Mouse (Mus musculus) T-helper 1 cell (primary cell): Measurements from ENCODE around the gene Gpr62.
"Not testable (repeated sequence)": the region's sequence is repeated elsewhere in the genome, so short reads cannot be mapped to it uniquely, and the experiment has no call there.

Experiments
- in situ Hi-C: fragments of 300-600 bp; cut with MboI, MseI; formaldehyde crosslinking; loops from one replicate; pipeline ENCODE4 v1.15.1; 2025; ENCODE audit warnings: high pct_unique_total_duplicates

Gpr62 gene

GRCm38 (mm10) chr9:106465571-106466200, at the start of gene Gpr62:
TSS of gene Gpr62 (minus strand) at chr9:106465938.
- in situ Hi-C loops = no loop called here

- in situ Hi-C loops = no loop called here
Observed at GRCm38 (mm10) chr9:106514273-106514672, 48.5 kb upstream of the Gpr62 start, which contains the start of gene Iqcf5. TSS of gene Iqcf5 (plus strand) at chr9:106514573.

GRCm38 (mm10) chr9:106513566-106513965, 47.8 kb upstream of the Gpr62 start:
- in situ Hi-C loops = no loop called here

GRCm38 (mm10) chr9:106512729-106513450, 47.2 kb upstream of the Gpr62 start:
- in situ Hi-C loops = no loop called here

GRCm38 (mm10) chr9:106509356-106509755, 43.6 kb upstream of the Gpr62 start:
- in situ Hi-C loops = no loop called here

GRCm38 (mm10) chr9:106504246-106504645, 38.5 kb upstream of the Gpr62 start:
- in situ Hi-C loops = no loop called here

GRCm38 (mm10) chr9:106501846-106502245, 36.1 kb upstream of the Gpr62 start:
- in situ Hi-C loops = no loop called here

- in situ Hi-C loops = no loop called here
Observed at GRCm38 (mm10) chr9:106499667-106500066, 33.9 kb upstream of the Gpr62 start, which contains the start of gene Iqcf1. TSS of gene Iqcf1 (plus strand) at chr9:106499967.

GRCm38 (mm10) chr9:106487602-106488001, 21.9 kb upstream of the Gpr62 start:
- in situ Hi-C loops = not testable (repeated sequence)

- in situ Hi-C loops = no loop called here
Observed at GRCm38 (mm10) chr9:106485076-106485475, 19.3 kb upstream of the Gpr62 start.

GRCm38 (mm10) chr9:106483606-106484005, 17.9 kb upstream of the Gpr62 start:
- in situ Hi-C loops = no loop called here

- in situ Hi-C loops = no loop called here
Observed at GRCm38 (mm10) chr9:106483136-106483535, 17.4 kb upstream of the Gpr62 start.

GRCm38 (mm10) chr9:106482578-106483115, 16.9 kb upstream of the Gpr62 start:
- in situ Hi-C loops = no loop called here

GRCm38 (mm10) chr9:106481676-106482075, 15.9 kb upstream of the Gpr62 start:
- in situ Hi-C loops = no loop called here

GRCm38 (mm10) chr9:106481075-106481474, 15.3 kb upstream of the Gpr62 start:
- in situ Hi-C loops = no loop called here

- in situ Hi-C loops = no loop called here
Observed at GRCm38 (mm10) chr9:106480541-106480940, 14.8 kb upstream of the Gpr62 start.

GRCm38 (mm10) chr9:106478101-106478500, 12.4 kb upstream of the Gpr62 start:
- in situ Hi-C loops = no loop called here

- in situ Hi-C loops = no loop called here
Observed at GRCm38 (mm10) chr9:106477649-106478048, 11.9 kb upstream of the Gpr62 start.

- in situ Hi-C loops = no loop called here
Observed at GRCm38 (mm10) chr9:106476924-106477484, 11.3 kb upstream of the Gpr62 start, which contains the start of gene Parp3. TSS of gene Parp3 (minus strand) at chr9:106476949.

GRCm38 (mm10) chr9:106476002-106476923, 10.5 kb upstream of the Gpr62 start:
- in situ Hi-C loops = no loop called here

GRCm38 (mm10) chr9:106475663-106476001, 9.9 kb upstream of the Gpr62 start, which contains the start of gene Rrp9:
TSS of gene Rrp9 (plus strand) at chr9:106475963.
- in situ Hi-C loops = no loop called here
